Mouse (Mus musculus): Measurements from ENCODE around the gene Dag1.
"Not testable (repeated sequence)": the region's sequence is repeated elsewhere in the genome, so short reads cannot be mapped to it uniquely, and the experiment has no call there.

Gene Dag1

DNA sequence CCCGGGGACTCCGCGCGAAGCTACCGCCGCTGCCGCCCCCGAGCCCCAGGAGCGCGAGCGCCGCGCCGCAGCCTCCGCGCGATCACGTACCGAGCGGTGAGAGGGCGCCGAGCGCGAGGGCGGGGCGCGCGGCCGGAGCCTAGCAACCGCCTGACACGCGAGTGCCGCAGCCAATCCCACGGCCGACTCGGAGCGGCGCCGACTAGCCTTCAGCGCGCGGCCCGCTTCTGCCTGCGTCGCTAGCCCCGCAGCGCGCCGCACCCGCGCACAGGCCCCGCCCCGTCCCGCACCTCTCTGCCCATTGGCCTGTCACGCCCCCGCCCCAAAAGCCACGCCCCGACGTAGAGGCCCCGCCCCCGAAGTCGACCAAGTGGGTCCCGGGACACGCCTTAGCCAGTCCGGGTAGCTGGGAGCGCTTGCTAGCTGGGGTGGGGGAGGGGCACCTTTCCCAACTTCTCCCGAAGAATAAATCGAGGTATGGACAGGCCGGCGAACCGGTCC is at the start of gene Dag1:
Gene Dag1 (minus strand): TSS at position 269 of the 501 bp plus-strand sequence.
- peak; percentile 96 for DNase-seq (ENCODE audit: low read depth)

DNA sequence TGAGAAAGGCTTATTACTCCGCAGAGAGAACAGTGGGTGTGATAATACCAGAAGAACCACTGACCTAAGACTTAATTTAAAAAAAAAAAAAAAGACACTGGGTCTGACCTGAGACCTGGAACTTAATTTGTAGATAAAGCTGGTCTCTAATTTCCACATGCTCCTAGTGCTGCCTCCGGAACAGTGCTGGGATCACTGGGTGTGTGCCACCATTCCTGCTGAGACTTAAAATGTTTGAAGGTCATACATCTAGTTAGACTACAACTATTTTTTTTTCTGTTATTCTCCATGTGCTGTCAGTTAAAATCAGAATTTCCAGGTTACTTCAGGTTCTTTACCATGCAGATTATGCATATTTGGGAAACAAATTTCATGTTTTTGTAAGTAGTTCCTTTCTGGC is 44.4 kb upstream of the Dag1 start:
- DNase-seq (ENCODE audit: low read depth): no peak

DNA sequence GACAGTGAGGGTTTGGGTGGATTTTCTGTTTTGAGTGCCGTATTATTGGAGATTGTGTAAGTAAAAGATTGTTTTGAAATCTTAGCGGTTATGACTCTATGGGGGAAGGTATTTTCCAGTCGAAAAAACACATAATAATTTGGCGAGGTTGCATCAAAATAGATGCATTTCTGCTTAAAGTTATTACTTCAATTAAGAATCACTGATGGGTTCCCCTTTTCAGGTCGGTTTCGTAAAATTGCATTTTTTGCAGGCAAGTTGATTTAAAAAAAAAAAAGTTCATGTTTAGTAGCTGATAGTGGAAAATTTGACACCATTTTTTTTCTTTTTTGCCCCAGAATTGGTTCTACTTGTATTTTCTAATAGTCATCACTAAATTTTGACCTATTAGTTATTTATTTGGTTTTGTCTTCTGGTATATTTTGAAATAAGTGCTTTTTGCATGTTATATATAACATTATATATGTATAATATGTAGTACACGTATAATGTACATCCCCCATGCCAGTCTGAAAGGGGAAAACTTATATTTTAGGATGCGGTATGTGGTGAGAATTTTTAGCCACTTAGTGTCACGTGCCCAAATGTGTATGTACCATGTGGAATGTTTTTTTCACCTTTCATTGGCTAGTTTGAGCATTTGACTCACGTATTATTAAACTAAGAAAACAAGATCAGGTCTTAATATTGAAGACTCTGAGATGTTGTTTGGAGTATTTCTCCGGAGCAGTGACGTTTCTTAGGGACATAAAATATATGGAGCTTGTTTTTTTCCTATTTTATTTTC is 43.5 kb upstream of the Dag1 start:
- DNase-seq (ENCODE audit: low read depth): peak; percentile 41

DNA sequence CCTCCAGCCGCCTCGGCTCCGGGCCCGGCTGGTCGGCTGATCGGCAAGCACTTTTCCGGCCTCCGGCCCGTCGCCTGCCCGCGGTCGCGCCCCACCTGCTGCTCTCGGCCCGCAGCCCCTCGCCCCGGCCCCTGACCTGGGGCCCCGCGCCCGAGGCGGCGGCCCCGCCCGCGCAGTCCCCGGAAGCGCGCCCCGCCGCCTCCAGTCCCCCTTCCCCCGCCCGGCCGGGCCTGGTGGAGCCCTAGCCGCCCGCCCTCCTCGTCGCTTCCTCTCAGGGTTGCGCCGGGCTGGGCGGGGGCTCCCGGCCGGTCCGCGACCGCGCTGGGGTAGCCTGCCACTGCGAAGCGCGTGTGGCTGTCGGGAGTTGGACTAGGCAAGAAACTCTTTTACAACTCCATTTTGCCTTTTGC is 42.8 kb upstream of the Dag1 start:
- DNase-seq (ENCODE audit: low read depth): peak; percentile 84

DNA sequence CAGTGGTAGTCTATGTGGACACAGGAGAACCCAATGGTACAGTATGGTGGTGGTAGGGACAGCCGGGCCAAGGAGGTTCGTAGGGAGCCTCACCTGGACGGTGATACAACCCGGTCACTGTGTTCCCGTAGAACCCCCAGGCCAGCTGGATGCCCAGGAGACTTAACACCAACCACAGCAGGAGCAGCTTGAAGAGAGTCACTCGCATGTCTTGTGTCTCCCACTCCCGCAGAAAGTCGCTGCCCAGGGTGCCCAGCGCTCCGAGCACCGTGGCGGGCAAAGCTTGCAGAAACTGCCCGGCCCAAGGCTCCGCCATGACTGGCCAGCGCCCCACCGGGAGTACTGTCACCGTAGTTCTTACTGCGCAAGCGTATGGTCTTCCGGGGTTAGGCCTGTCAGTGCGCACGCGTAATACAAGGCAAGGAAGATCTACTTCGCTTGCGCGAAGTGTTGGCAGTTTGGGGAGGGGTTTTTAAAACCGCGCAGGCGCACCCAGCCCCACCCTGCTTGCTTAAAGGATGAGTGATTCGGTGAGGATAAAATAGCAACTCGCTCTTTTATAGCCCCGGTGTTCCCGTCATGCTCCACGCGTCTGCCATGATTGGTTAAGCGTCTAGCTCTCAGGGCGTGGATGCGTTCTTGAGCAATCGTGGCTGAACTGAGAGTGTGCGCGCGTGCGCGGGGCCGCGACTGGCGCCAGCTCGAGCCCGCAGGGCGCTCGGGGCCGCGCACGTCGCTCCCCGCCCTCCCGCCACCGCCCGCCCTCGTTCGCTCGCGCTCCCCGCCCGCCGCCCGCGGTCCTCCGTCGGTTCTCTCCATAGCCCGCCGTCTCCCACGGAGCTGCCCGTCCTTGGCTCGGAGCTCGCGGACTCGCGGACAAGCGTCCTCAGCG is 42.1 kb upstream of the Dag1 start, which contains the start of the genes Rhoa and Tcta:
Gene Rhoa (plus strand): TSS at position 501 of the 892 bp plus-strand sequence.
Gene Tcta (minus strand): TSS at position 532 of the 892 bp plus-strand sequence.
- DNase-seq (ENCODE audit: low read depth): peak; percentile 99

- DNase-seq (ENCODE audit: low read depth): peak; percentile 35
Measured at GRCm38 (mm10) chr9:108305170-108305569, 41.4 kb upstream of the Dag1 start.

GRCm38 (mm10) chr9:108304716-108305115 is 41.0 kb upstream of the Dag1 start:
- no peak for DNase-seq (ENCODE audit: low read depth)

GRCm38 (mm10) chr9:108301853-108302252 is 38.1 kb upstream of the Dag1 start:
- DNase-seq (ENCODE audit: low read depth): no peak

DNA sequence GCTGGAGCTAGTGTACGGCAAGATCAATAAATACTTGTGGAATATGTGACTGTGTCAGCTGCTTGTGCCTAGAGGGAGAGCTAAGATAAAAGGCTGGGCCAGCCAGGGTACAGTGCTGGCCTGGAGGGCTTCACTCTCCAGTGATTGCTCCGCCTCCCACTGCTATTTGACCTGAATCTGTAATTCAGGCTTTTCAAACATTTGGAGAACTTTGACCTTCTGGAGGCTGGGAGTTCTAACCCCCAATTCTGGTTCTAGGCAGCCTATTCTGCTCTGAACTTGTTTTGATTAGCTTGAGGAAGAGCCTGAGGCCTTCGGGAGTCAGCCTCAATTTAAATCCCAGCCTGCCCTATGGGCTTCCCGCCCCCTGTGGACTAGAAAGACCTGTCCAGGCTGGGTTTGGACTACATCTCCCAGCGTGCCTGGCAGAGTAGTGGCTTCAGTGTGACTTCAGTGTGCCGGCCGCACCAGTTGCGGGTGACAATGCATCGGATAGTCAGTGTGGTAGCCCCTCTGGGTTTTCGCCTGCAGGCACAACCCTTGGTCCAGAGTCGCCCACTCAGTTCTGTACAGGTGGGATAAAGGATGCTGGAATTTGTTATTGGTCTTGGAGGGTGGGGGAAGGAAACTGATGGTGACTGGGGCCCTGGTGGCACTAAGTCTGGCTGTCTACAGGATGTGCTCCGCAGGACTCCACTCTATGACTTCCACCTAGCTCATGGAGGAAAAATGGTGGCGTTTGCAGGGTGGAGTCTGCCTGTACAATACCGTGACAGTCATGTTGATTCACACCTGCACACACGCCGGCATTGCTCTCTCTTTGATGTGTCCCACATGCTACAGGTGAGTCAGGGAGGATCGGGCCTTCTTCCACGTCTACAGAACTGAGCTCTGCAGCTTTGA is 32.9 kb upstream of the Dag1 start, which contains the start of gene Amt:
Gene Amt (plus strand): TSS at position 401 of the 903 bp plus-strand sequence.
- no peak for DNase-seq (ENCODE audit: low read depth)

DNA sequence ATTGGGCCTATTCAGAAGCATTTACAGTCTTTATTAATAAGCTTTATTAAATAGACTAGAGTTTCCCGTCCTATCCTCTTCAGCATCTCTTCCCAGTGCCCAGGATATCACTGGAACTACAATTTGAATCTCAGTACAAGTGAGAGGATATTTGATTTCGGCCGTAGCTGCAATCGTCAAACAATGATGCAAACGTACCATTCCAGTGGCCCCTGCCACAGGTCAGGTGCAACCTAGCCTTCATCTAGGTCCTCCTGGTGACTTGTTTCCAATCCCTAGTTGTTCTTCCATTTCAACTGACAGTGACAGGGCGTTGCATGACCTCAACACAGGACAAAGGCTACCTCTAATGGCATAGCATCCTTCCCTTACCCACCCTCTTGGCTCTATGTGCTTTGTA is 27.0 kb upstream of the Dag1 start:
- no peak for DNase-seq (ENCODE audit: low read depth)

- DNase-seq (ENCODE audit: low read depth): peak; percentile 95
Measured at GRCm38 (mm10) chr9:108290016-108290750, 26.4 kb upstream of the Dag1 start, which contains the start of gene Nicn1. Nicn1 (plus strand) TSS chr9:108290429.

DNA sequence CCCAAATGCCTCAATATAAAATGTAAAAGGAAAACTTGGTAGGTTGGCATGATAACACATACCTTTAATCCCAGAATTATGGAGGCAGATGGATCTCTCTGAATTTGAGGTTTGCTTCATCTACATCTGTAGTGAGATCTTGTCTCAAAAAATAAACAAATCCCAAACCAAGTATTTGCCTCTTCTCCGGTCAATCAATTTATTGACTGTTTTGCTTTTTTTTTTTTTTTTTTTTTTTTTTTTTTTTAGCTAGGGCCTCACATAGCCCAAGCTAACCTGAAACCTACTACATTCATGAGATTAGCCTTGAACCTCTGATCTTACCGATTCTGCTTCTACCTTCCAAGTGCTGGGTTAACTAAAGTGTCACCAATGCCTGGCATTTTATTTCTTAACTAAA is 25.6 kb upstream of the Dag1 start:
- no peak for DNase-seq (ENCODE audit: low read depth)

GRCm38 (mm10) chr9:108287526-108288238 is 23.9 kb upstream of the Dag1 start:
- not testable (repeated sequence) for DNase-seq (ENCODE audit: low read depth)

GRCm38 (mm10) chr9:108284410-108284809 is 20.7 kb upstream of the Dag1 start:
- DNase-seq (ENCODE audit: low read depth): peak; percentile 92

- no peak for DNase-seq (ENCODE audit: low read depth)
Measured at GRCm38 (mm10) chr9:108280071-108280828, 16.5 kb upstream of the Dag1 start.

GRCm38 (mm10) chr9:108278697-108279450 is 15.1 kb upstream of the Dag1 start:
- DNase-seq (ENCODE audit: low read depth): peak; percentile 70

- no peak for DNase-seq (ENCODE audit: low read depth)
Measured at GRCm38 (mm10) chr9:108275331-108275659, 11.5 kb upstream of the Dag1 start.

GRCm38 (mm10) chr9:108274476-108275330 is 10.9 kb upstream of the Dag1 start:
- no peak for DNase-seq (ENCODE audit: low read depth)
